Mouse (Mus musculus) CH12.LX (cell line): ENCODE data around the gene En1. TPM values are rescaled to one million over a fixed set of nuclear protein-coding genes. Genes with fewer than 3 reads are reported as not detected.

ENCODE experiments used
- DNase-seq: peaks from one replicate; pipeline ENCODE4 v3.0.0-alpha.2; 2013; ENCODE audit errors: extremely low read depth
- H3K27ac ChIP-seq: 2 replicates; pipeline ENCODE4 v1.5.1; 2012; ENCODE audit warnings: low read depth, mild to moderate bottlenecking, control low read depth, moderate library complexity; ENCODE audit not compliant: insufficient read depth
- H3K27me3 ChIP-seq: replicated peaks from 2 replicates; pipeline ENCODE3; 2012; ENCODE audit warnings: inconsistent platforms
- H3K36me3 ChIP-seq, 2 experiments: replicated peaks in 1 of 2; 2 replicates each; pipeline versions ENCODE3 to v1.6.1; 2012; ENCODE audit warnings: inconsistent platforms in 1 of 2, low read length in 1 of 2, mild to moderate bottlenecking in 1 of 2, mixed read lengths in 1 of 2, moderate library complexity in 1 of 2; ENCODE audit not compliant: control insufficient read depth in 1 of 2, insufficient read depth in 1 of 2
- H3K4me1 ChIP-seq, 2 experiments: 2 replicates each; pipeline ENCODE4 v1.6.1; 2012; ENCODE audit warnings: inconsistent platforms in 1 of 2, moderate library complexity in 1 of 2; ENCODE audit not compliant: insufficient read depth in 2 of 2, control insufficient read depth in 1 of 2
- H3K4me2 ChIP-seq: 2 replicates; pipeline ENCODE4 v1.6.1; 2012; ENCODE audit warnings: low read depth, mild to moderate bottlenecking, control low read depth; ENCODE audit not compliant: poor library complexity, insufficient read depth, severe bottlenecking
- H3K4me3 ChIP-seq, 3 experiments: fragments of 150-350 bp in 1 of 3; sonication (generic) in 1 of 3; replicated peaks in 1 of 3; 2 replicates each; pipeline versions ENCODE3 to v1.5.1; 2011 to 2012; ENCODE audit warnings: low read depth in 2 of 3, low read length in 2 of 3, mild to moderate bottlenecking in 2 of 3, moderate library complexity in 2 of 3, control low read depth in 1 of 3, improper control_type of control experiment in 1 of 3, inconsistent platforms in 1 of 3, mixed read lengths in 1 of 3; ENCODE audit not compliant: poor library complexity in 1 of 3
- H3K79me2 ChIP-seq: replicated peaks from 2 replicates; pipeline ENCODE4 v1.6.1; 2012; ENCODE audit warnings: mild to moderate bottlenecking, moderate library complexity; ENCODE audit not compliant: control insufficient read depth, poor library complexity, insufficient read depth, severe bottlenecking; ENCODE audit errors: extremely low read depth
- H3K9ac ChIP-seq: 2 replicates; pipeline ENCODE4 v1.6.1; 2012; ENCODE audit warnings: low read depth, mild to moderate bottlenecking, control low read depth, moderate library complexity; ENCODE audit not compliant: insufficient read depth
- H3K9me3 ChIP-seq: replicated peaks from 2 replicates; pipeline ENCODE3; 2012; ENCODE audit warnings: low read length, inconsistent platforms, mixed read lengths
- CHD1 ChIP-seq: IDR thresholded peaks from 2 replicates; pipeline ENCODE4 v1.6.1; 2012; ENCODE audit warnings: low read depth, low read length, improper control_type of control experiment, inconsistent platforms
- ETS1 ChIP-seq: conservative IDR thresholded peaks from 2 replicates; pipeline ENCODE4 v1.6.1; 2012; ENCODE audit warnings: low read depth, mild to moderate bottlenecking, inconsistent platforms, low read length, improper control_type of control experiment, moderate library complexity
- RAD21 ChIP-seq: IDR thresholded peaks from 2 replicates; pipeline ENCODE4 v1.6.1; 2011; ENCODE audit warnings: low read depth, mild to moderate bottlenecking, low read length, improper control_type of control experiment, moderate library complexity
- dilution Hi-C: fragments of 300-500 bp; cut with MboI; formaldehyde crosslinking; loops from 2 replicates; pipeline ENCODE4 v1.14.3; 2020; ENCODE audit warnings: low sequenced_read_pairs; ENCODE audit not compliant: extremely low pct_unique_long_range_greater_than_20kb, extremely low pct_ligation_motif_present
- in situ Hi-C: fragments of 300-500 bp; cut with MboI; formaldehyde crosslinking; loops from 3 replicates; pipeline ENCODE4 v1.14.3; 2019; ENCODE audit warnings: low sequenced_read_pairs, low pct_ligation_motif_present, low pct_unique_long_range_greater_than_20kb, mixed read lengths
- polyA plus RNA-seq: library from polyadenylated mRNA; unstranded; fragments of >175 nt; gene quantifications from 2 replicates; pipeline ENCODE4 v1.2.1, GENCODE M21; 2012; ENCODE audit warnings: low read depth; ENCODE audit not compliant: insufficient read length
- total RNA-seq, 2 experiments: library from RNA; depleted of rRNA; stranded (reverse); fragments of 300-350 nt in 1 of 2; fragments of >200 nt in 1 of 2; gene quantifications; 2 replicates each; pipeline ENCODE4 v1.2.3; 2012 to 2014

Gene En1
- total and polyA plus RNA-seq, 3 experiments = not detected

- TF ChIP-seq CHD1 (no peak), RAD21 (no peak), ETS1 (no peak)
- TF ChIP-seq, all 38 proteins: peak for 0
- Histone ChIP-seq H3K27me3 (no peaks in the 10 kb centered on the region), H3K36me3 (no peaks in the 10 kb centered on the region), H3K27ac (no peak overlapping the region), H3K9ac (no peak overlapping the region), H3K4me2 (no peak overlapping the region), H3K4me1 (no peaks in the 10 kb centered on the region), H3K4me3 (no peak overlapping the region), H3K79me2 (no peaks in the 10 kb centered on the region), H3K9me3 (no peaks in the 10 kb centered on the region)
- DNase-seq = no peak
- in situ Hi-C loops = no loop called here
- dilution Hi-C loops = no loop called here
Observed at GRCm38 (mm10) chr1:120654950-120655396, 52.8 kb downstream of the En1 start.

Other genes with a start within 250 kb of the En1 start
- gene Marco, start 97.4 kb upstream of the En1 start, total RNA-seq (2012; rRNA removed) = 0.17 and 0.76 TPM in 2 replicates
- 0.15 and 0.19 TPM in 2 replicates for gene Marco, start 97.4 kb upstream of the En1 start, total RNA-seq (2014; rRNA removed)
- 0.59 and 0.79 TPM in 2 replicates for gene Marco, start 97.4 kb upstream of the En1 start, polyA plus RNA-seq